Mouse (Mus musculus): ENCODE data around the gene Cbl.

- TF ChIP-seq CTCF (IDR thresholded peaks at IDR 0.05; ENCODE audit: low read depth): no peak
- no peak for TF ChIP-seq EP300 (optimal IDR thresholded peaks at IDR 0.05)
These were observed 56.4 kb downstream of the Cbl start for GRCm38 (mm10) chr9:44177405-44177804.
